Mouse (Mus musculus): Measurements from ENCODE around the gene Xkr8. TPM values are rescaled to one million over a fixed set of nuclear protein-coding genes. Genes with fewer than 3 reads are reported as not detected.

Xkr8 gene
- polyA plus RNA-seq, 1 experiment from 2014 or later, result 6.6 TPM

GRCm38 (mm10) chr4:132734766-132735165 is 2.4 kb upstream of the Xkr8 start:
- Histone ChIP-seq H3K9ac (no peak overlapping the region), H3K27me3 (no peaks in the 10 kb centered on the region), H3K4me2 (replicated peaks) (no peak overlapping the region), H3K27ac (no peak overlapping the region), H3K4me3 (no peak overlapping the region), H3K4me1 (no peaks in the 10 kb centered on the region), H3K9me3 (no peaks in the 10 kb centered on the region), H3K36me3 (no peaks in the 10 kb centered on the region)
- ATAC-seq (ENCODE audit: insufficient number of reproducible peaks, insufficient read depth, low FRiP score, low TSS enrichment), result no peak
- 90% methylated on average over 2 of the region's 2 CpGs for WGBS

- Histone ChIP-seq H3K36me3 (0 out of 2 replicates have a peak, but pooled peaks cover 1% of the 10 kb centered on the region), H3K4me2 (replicated peaks) (no peak overlapping the region; the same call in 1 of the 2 replicates), H3K27me3 (no peaks in the 10 kb centered on the region), H3K9me3 (no peaks in the 10 kb centered on the region), H3K4me3 (peak overlapping the region; percentile 62; the same call in 1 of the 2 replicates), H3K27ac (no peak overlapping the region), H3K9ac (no peak overlapping the region), H3K4me1 (no peaks in the 10 kb centered on the region)
- 91% methylated on average over 25 of the region's 25 CpGs for WGBS
- ATAC-seq (ENCODE audit: insufficient number of reproducible peaks, insufficient read depth, low FRiP score, low TSS enrichment), result no peak
Observed at GRCm38 (mm10) chr4:132733071-132733770, 875 bp upstream of the Xkr8 start.

GRCm38 (mm10) chr4:132731616-132732015 is 730 bp downstream of the Xkr8 start:
- peak overlapping the region; percentile 62 for H3K4me3 ChIP-seq
- 53% methylated on average over 12 of the region's 12 CpGs for WGBS
- H3K4me1 ChIP-seq, result no peaks in the 10 kb centered on the region
- peak overlapping the region; percentile 56 for H3K9ac ChIP-seq
- no peaks in the 10 kb centered on the region for H3K27me3 ChIP-seq
- peak overlapping the region; percentile 81 for H3K4me2 ChIP-seq (replicated peaks)
- H3K9me3 ChIP-seq, result no peaks in the 10 kb centered on the region
- H3K36me3 ChIP-seq, result peaks cover 9% of the 10 kb centered on the region
- no peak for ATAC-seq (ENCODE audit: insufficient number of reproducible peaks, insufficient read depth, low FRiP score, low TSS enrichment)
- no peak overlapping the region for H3K27ac ChIP-seq

- Histone ChIP-seq H3K4me2 (replicated peaks) (no peak overlapping the region), H3K4me1 (no peaks in the 10 kb centered on the region), H3K27ac (no peak overlapping the region), H3K9me3 (no peaks in the 10 kb centered on the region), H3K27me3 (no peaks in the 10 kb centered on the region), H3K9ac (no peak overlapping the region), H3K4me3 (no peak overlapping the region), H3K36me3 (peaks cover 31% of the 10 kb centered on the region)
- ATAC-seq (ENCODE audit: insufficient number of reproducible peaks, insufficient read depth, low FRiP score, low TSS enrichment), result no peak
- 93% methylated on average over 8 of the region's 8 CpGs for WGBS
Observed at GRCm38 (mm10) chr4:132728233-132728632, 4.1 kb downstream of the Xkr8 start.

- Histone ChIP-seq H3K36me3 (peaks cover 67% of the 10 kb centered on the region), H3K4me3 (no peak overlapping the region), H3K9ac (no peak overlapping the region), H3K9me3 (no peaks in the 10 kb centered on the region), H3K4me1 (no peaks in the 10 kb centered on the region), H3K4me2 (replicated peaks) (no peak overlapping the region), H3K27me3 (no peaks in the 10 kb centered on the region), H3K27ac (no peak overlapping the region)
- WGBS, result 100% methylated on average over 1 of the region's 1 CpGs
- ATAC-seq (ENCODE audit: insufficient number of reproducible peaks, insufficient read depth, low FRiP score, low TSS enrichment), result no peak
Observed at GRCm38 (mm10) chr4:132718251-132718650, 14.1 kb downstream of the Xkr8 start.

- Histone ChIP-seq H3K9ac (no peak overlapping the region), H3K4me3 (no peak overlapping the region), H3K4me2 (replicated peaks) (no peak overlapping the region), H3K27me3 (no peaks in the 10 kb centered on the region), H3K36me3 (peaks cover 68% of the 10 kb centered on the region), H3K9me3 (no peaks in the 10 kb centered on the region), H3K4me1 (no peaks in the 10 kb centered on the region), H3K27ac (no peak overlapping the region)
- WGBS, result 94% methylated on average over 7 of the region's 7 CpGs
- ATAC-seq (ENCODE audit: insufficient number of reproducible peaks, insufficient read depth, low FRiP score, low TSS enrichment), result no peak
Observed at GRCm38 (mm10) chr4:132713181-132713580, 19.2 kb downstream of the Xkr8 start.

- Histone ChIP-seq H3K9me3 (no peaks in the 10 kb centered on the region), H3K9ac (no peak overlapping the region), H3K4me1 (no peaks in the 10 kb centered on the region), H3K4me3 (no peak overlapping the region), H3K27ac (no peak overlapping the region), H3K36me3 (peaks cover 82% of the 10 kb centered on the region), H3K27me3 (no peaks in the 10 kb centered on the region), H3K4me2 (replicated peaks) (no peak overlapping the region)
- ATAC-seq (ENCODE audit: insufficient number of reproducible peaks, insufficient read depth, low FRiP score, low TSS enrichment), result no peak
- 96% methylated on average over 8 of the region's 8 CpGs for WGBS
Observed at GRCm38 (mm10) chr4:132706885-132707284, 25.5 kb downstream of the Xkr8 start.

GRCm38 (mm10) chr4:132702076-132702475 is 30.3 kb downstream of the Xkr8 start:
- peaks cover 66% of the 10 kb centered on the region for H3K36me3 ChIP-seq
- no peaks in the 10 kb centered on the region for H3K27me3 ChIP-seq
- H3K4me3 ChIP-seq, result no peak overlapping the region
- H3K9ac ChIP-seq, result no peak overlapping the region
- ATAC-seq (ENCODE audit: insufficient number of reproducible peaks, insufficient read depth, low FRiP score, low TSS enrichment), result no peak
- no peaks in the 10 kb centered on the region for H3K9me3 ChIP-seq
- H3K27ac ChIP-seq, result no peak overlapping the region
- WGBS, result 97% methylated on average over 5 of the region's 5 CpGs
- no peak overlapping the region for H3K4me2 ChIP-seq (replicated peaks)
- H3K4me1 ChIP-seq, result no peaks in the 10 kb centered on the region

- Histone ChIP-seq H3K27me3 (no peaks in the 10 kb centered on the region), H3K36me3 (peaks cover 44% of the 10 kb centered on the region), H3K4me3 (no peak overlapping the region), H3K4me2 (replicated peaks) (no peak overlapping the region), H3K27ac (no peak overlapping the region), H3K4me1 (no peaks in the 10 kb centered on the region), H3K9ac (no peak overlapping the region), H3K9me3 (no peaks in the 10 kb centered on the region)
- ATAC-seq (ENCODE audit: insufficient number of reproducible peaks, insufficient read depth, low FRiP score, low TSS enrichment), result no peak
- 90% methylated on average over 3 of the region's 3 CpGs for WGBS
Observed at GRCm38 (mm10) chr4:132693366-132693765, 39.0 kb downstream of the Xkr8 start.

GRCm38 (mm10) chr4:132689634-132690033 is 42.7 kb downstream of the Xkr8 start:
- peaks cover 45% of the 10 kb centered on the region for H3K36me3 ChIP-seq
- no peak overlapping the region for H3K4me2 ChIP-seq (replicated peaks)
- ATAC-seq (ENCODE audit: insufficient number of reproducible peaks, insufficient read depth, low FRiP score, low TSS enrichment), result no peak
- H3K4me3 ChIP-seq, result no peak overlapping the region
- no peaks in the 10 kb centered on the region for H3K9me3 ChIP-seq
- H3K4me1 ChIP-seq, result no peaks in the 10 kb centered on the region
- H3K27me3 ChIP-seq, result no peaks in the 10 kb centered on the region
- H3K27ac ChIP-seq, result no peak overlapping the region
- H3K9ac ChIP-seq, result no peak overlapping the region
- 77% methylated on average over 2 of the region's 2 CpGs for WGBS

- no peak overlapping the region for H3K4me2 ChIP-seq (replicated peaks)
- no peaks in the 10 kb centered on the region for H3K4me1 ChIP-seq
- H3K36me3 ChIP-seq, result peaks cover 59% of the 10 kb centered on the region
- no peak for ATAC-seq (ENCODE audit: insufficient number of reproducible peaks, insufficient read depth, low FRiP score, low TSS enrichment)
- WGBS, result 85% methylated on average over 7 of the region's 7 CpGs
- H3K27ac ChIP-seq, result no peak overlapping the region
- H3K9ac ChIP-seq, result no peak overlapping the region
- no peaks in the 10 kb centered on the region for H3K9me3 ChIP-seq
- H3K4me3 ChIP-seq, result no peak overlapping the region
- H3K27me3 ChIP-seq, result no peaks in the 10 kb centered on the region
Observed at GRCm38 (mm10) chr4:132676771-132677539, 55.4 kb downstream of the Xkr8 start.

Measured in embryonic facial prominence, embryonic 12.5 days (tissue).